Mouse (Mus musculus) bone marrow, adult 2 months (tissue): ENCODE results near the gene Lypd6. TPM values are rescaled to one million over a fixed set of nuclear protein-coding genes. Genes with fewer than 3 reads are reported as not detected.

ENCODE experiments used
- H3K27ac ChIP-seq: fragments of 200-500 bp; 2 replicates; pipeline ENCODE4 v1.5.1; 2012; ENCODE audit warnings: low read depth, mild to moderate bottlenecking, control low read depth, inconsistent platforms, low read length; ENCODE audit not compliant: control insufficient read depth, poor library complexity, insufficient read depth
- H3K4me1 ChIP-seq: fragments of 200-500 bp; 2 replicates; pipeline ENCODE4 v1.6.1; 2011; ENCODE audit warnings: low read length; ENCODE audit not compliant: control insufficient read depth, insufficient read depth
- H3K4me3 ChIP-seq: fragments of 200-500 bp; replicated peaks from 2 replicates; pipeline ENCODE3; 2011; ENCODE audit warnings: mild to moderate bottlenecking, low read depth, low read length, control low read depth; ENCODE audit not compliant: control insufficient read depth
- CTCF ChIP-seq: fragments of 200-500 bp; IDR thresholded peaks from 2 replicates; pipeline ENCODE4 v1.5.1; 2011; ENCODE audit warnings: low read length, control low read depth; ENCODE audit not compliant: control insufficient read depth, insufficient read depth
- POLR2A ChIP-seq: fragments of 200-500 bp; IDR thresholded peaks from 2 replicates; pipeline ENCODE4 v1.6.1; 2011; ENCODE audit warnings: low read depth, mild to moderate bottlenecking, control low read depth, low read length, borderline replicate concordance; ENCODE audit not compliant: control insufficient read depth
- WGBS: fragments of 180-500 bp; shearing (Covaris S2); methylation state at CpG from one replicate; pipeline ENCODE4 v1.1.7; 2018; 5-methylcytosine and 5-hydroxymethylcytosine counted together
- polyA plus RNA-seq: library from polyadenylated mRNA; stranded (reverse); fragments of >200 nt; gene quantifications from 2 replicates; pipeline ENCODE4 v1.2.4, GENCODE M21; 2011; ENCODE audit warnings: low replicate concordance; ENCODE audit not compliant: missing spikeins, insufficient read depth, insufficient read length

Gene Lypd6
- polyA plus RNA-seq, 1 experiment = 0.85 TPM

DNA sequence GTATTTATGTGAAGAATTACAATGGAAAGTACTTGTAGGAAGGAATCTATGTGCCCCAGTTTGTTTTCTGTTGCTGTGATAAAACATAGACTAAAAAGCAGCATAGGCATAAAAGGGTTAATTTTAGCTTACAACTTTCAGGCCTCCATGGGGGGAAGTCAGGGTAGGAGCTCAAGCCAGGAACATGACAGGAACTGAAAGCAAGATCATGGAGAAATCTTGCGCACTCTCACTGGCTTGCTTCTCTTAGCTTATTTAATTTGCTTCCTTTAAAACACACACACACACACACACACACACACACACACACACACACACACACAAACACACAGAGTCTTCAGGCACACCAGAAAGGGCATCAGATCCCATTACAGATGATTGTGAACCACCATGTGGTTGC lies 12.3 kb upstream of the Lypd6 start:
- H3K27ac ChIP-seq = no peak overlapping the region
- 73% methylated on average over 1 of the region's 1 CpGs for WGBS
- TF ChIP-seq POLR2A (no peak), CTCF (no peak)
- H3K4me1 ChIP-seq = no peaks in the 10 kb centered on the region
- no peak overlapping the region for H3K4me3 ChIP-seq

DNA sequence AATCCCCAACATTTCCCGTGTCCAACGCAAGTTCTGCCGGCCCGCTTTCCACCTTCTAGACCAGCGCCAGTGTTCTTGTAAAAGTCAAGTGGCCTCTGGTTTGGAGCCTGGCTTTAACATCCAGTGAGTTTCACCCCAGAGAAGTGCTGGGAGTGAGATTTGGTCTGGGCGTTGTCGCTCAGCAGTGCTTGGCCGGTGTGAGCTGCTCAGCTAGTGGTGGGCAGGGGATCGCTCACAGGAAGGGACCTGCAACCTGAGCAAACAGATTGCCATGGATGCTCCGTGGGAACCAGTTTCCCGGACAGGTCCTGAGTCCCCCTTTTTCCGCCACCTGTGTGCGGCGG lies 355 bp upstream of the Lypd6 start:
- no peak overlapping the region for H3K27ac ChIP-seq
- 13% methylated on average over 14 of the region's 14 CpGs for WGBS
- no peaks in the 10 kb centered on the region; the same call in 1 of the 2 replicates for H3K4me1 ChIP-seq
- no peak overlapping the region for H3K4me3 ChIP-seq
- TF ChIP-seq CTCF (no peak), POLR2A (no peak)

DNA sequence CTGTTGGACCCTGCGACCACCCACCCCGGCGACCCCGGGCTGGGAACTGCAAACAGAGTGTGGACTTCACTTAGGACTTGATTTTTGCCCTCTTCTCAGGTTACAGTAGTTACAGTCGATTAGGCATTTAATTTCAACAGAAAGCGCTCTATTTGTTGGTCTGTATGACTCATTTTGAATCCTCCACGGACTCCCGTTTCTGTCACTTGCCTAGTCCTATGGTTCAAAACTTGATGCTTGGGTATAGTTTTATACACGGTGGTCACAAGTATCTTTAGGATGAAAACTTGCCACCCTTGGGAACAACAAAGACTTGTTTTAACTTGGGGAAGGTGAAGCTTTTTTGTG lies 713 bp downstream of the Lypd6 start:
- Histone ChIP-seq H3K4me1 (no peaks in the 10 kb centered on the region; the same call in 1 of the 2 replicates), H3K4me3 (no peak overlapping the region), H3K27ac (no peak overlapping the region)
- 2% methylated on average over 9 of the region's 9 CpGs for WGBS
- TF ChIP-seq POLR2A (no peak), CTCF (no peak)

DNA sequence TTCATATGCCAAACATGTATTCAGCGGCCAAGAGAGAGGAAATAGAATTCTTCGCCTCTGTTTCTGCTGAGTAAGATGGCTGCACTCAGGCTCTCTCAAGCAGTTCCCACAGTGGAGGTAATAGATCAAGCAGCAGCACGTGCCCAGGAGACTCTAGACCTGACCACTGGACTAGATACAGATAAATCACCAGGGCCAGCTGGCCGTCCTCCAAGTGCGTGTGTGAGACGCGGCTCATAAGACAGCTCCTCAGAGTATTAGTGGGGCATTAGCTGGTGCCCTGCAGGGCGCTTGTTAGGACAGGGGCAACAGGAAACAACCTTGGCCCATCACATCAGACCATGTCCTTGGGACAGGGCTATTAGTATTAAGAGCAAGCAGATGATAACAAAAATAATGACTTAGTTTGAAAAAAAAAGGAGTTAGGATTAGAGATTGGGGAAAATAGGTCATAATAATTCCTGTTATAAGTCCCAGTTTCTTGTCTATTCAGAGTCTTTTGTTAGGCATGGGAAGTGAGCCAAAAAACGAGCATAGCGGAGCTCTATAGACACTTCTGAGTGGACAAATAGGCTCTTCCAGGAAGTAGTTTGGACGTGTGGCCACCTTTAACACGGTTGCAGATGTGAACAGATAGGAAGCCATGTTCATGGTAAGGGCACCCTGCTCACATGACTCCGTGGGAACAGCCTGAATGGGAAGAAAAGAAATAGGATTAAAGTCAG lies 3.5 kb downstream of the Lypd6 start:
- no peak overlapping the region for H3K27ac ChIP-seq
- WGBS = 70% methylated on average over 13 of the region's 13 CpGs
- H3K4me1 ChIP-seq = no peaks in the 10 kb centered on the region; the same call in 1 of the 2 replicates
- H3K4me3 ChIP-seq = no peak overlapping the region
- TF ChIP-seq POLR2A = no peak
- no peak for TF ChIP-seq CTCF

DNA sequence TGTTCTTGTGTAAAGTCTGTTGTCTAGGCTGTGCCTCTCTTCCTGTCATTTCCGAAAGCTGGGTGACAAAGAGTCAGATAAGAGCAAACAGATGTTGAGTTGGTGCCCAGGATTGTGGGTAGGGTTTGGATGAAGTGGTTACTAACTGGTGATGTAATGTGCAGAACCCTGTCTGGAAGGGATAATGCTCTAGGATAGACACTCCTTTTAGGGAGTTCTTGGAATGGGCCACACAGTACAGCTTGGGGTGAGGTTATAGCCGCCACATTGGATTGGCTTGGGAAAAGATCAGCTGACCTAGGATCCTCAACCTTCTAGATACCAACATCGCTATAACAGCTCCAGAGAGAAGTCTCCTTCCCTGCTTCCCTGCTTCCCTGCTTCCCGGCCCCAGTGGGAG lies 5.9 kb downstream of the Lypd6 start:
- Histone ChIP-seq H3K4me3 (no peak overlapping the region), H3K4me1 (no peaks in the 10 kb centered on the region), H3K27ac (no peak overlapping the region)
- WGBS = 76% methylated on average over 4 of the region's 4 CpGs
- TF ChIP-seq CTCF = no peak
- no peak for TF ChIP-seq POLR2A

DNA sequence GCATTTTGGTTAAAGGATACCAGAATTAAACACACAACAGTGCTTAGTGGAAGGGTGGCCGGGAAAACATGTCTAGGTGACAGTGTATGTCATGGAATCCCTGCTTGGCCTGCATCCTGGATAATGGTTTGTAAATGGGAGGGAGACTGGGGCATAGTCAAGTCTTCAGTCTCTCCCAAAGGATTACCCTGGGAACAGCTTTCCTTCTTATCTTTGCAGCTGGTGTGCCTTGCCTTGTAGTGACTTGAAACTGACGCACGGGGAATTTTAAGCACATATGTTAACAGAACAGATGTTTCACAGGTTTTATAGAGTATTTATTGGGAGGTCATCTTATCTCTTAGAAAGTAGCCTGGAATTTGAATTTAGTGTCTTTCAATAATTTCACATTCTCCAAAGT lies 18.5 kb downstream of the Lypd6 start:
- TF ChIP-seq CTCF (no peak), POLR2A (no peak)
- no peak overlapping the region for H3K27ac ChIP-seq
- no peak overlapping the region for H3K4me3 ChIP-seq
- WGBS = 97% methylated on average over 3 of the region's 3 CpGs
- H3K4me1 ChIP-seq = no peaks in the 10 kb centered on the region

DNA sequence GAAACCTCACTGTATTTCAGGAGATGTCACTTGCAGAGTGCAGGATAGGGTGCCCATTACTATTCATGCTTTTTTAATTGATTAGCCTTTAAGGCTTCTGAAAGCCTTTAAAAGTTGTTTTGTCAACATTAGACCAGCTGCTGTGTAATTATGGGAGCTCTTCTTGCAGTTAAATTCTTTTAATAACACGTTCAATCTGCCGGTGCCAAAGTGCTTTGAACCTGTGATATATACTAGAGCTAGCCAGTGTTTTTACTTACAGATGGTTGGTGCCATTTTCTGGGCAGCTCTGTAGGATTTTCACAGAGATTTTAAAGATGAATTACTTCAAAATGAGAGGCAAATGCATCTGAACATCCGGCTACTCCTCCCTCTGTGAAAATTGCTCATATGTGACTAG lies 21.5 kb downstream of the Lypd6 start:
- H3K27ac ChIP-seq = no peak overlapping the region

DNA sequence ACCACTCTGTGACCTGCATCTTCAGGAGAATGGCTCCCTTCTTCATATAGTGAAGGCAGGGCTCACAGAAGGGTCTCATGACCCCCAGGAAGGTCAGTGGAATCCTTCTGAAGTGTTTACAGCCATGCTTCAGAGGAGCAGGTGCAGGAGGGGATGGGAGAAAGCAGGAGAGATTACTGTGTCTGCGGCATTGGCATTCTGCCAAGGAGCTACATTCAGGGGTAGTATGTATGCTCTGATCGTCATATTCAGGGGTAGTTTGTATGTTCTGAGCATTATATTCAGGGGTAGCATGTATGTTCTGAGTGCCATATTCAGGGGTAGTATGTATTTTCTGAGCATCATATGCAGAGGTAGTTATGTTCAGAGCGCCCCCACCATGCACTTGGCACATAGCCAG lies 30.1 kb downstream of the Lypd6 start:
- 70% methylated on average over 3 of the region's 3 CpGs for WGBS
- Histone ChIP-seq H3K4me1 (no peaks in the 10 kb centered on the region), H3K4me3 (no peak overlapping the region), H3K27ac (no peak overlapping the region)
- no peak for TF ChIP-seq POLR2A
- no peak for TF ChIP-seq CTCF

More for the DNA sequence above, 21.5 kb downstream of the Lypd6 start:
- WGBS = 82% methylated on average over 3 of the region's 3 CpGs
- Histone ChIP-seq H3K4me1 (no peaks in the 10 kb centered on the region), H3K4me3 (no peak overlapping the region)
- TF ChIP-seq CTCF (no peak), POLR2A (no peak)
